Mouse (Mus musculus) kidney, postnatal 14 days (tissue): ENCODE results near the gene Bcl7c.
"Not testable (repeated sequence)": the region's sequence is repeated elsewhere in the genome, so short reads cannot be mapped to it uniquely, and the experiment has no call there.

Experiments
- DNase-seq: peaks from one replicate; pipeline ENCODE4 v3.0.0; 2022; ENCODE audit warnings: mixed read lengths

Bcl7c gene

GRCm38 (mm10) chr7:127714816-127715215 is 6.1 kb upstream of the Bcl7c start:
- no peak for DNase-seq

GRCm38 (mm10) chr7:127712461-127713385 is 4.0 kb upstream of the Bcl7c start, which contains the start of gene Ctf1:
TSS of gene Ctf1 (plus strand) at chr7:127712736.
- DNase-seq, result peak; percentile 88

GRCm38 (mm10) chr7:127711456-127711855 is 2.7 kb upstream of the Bcl7c start:
- DNase-seq, result no peak

- no peak for DNase-seq
Measured at GRCm38 (mm10) chr7:127711031-127711430, 2.3 kb upstream of the Bcl7c start.

- DNase-seq, result no peak
Measured at GRCm38 (mm10) chr7:127709261-127709979, 687 bp upstream of the Bcl7c start.

- no peak for DNase-seq
Measured at GRCm38 (mm10) chr7:127707957-127708206, 851 bp downstream of the Bcl7c start.

GRCm38 (mm10) chr7:127707045-127707956 is 1.4 kb downstream of the Bcl7c start:
- peak; percentile 24 for DNase-seq

- no peak for DNase-seq
Measured at GRCm38 (mm10) chr7:127705706-127706105, 3.0 kb downstream of the Bcl7c start.

- DNase-seq, result no peak
Measured at GRCm38 (mm10) chr7:127704598-127704997, 4.1 kb downstream of the Bcl7c start.

GRCm38 (mm10) chr7:127703561-127704178 is 5.1 kb downstream of the Bcl7c start:
- peak; percentile 51 for DNase-seq

- DNase-seq, result no peak
Measured at GRCm38 (mm10) chr7:127700712-127701331, 7.9 kb downstream of the Bcl7c start.

GRCm38 (mm10) chr7:127698986-127699385 is 9.7 kb downstream of the Bcl7c start:
- DNase-seq, result no peak

- not testable (repeated sequence) for DNase-seq
Measured at GRCm38 (mm10) chr7:127693730-127694129, 15.0 kb downstream of the Bcl7c start.

- no peak for DNase-seq
Measured at GRCm38 (mm10) chr7:127693290-127693689, 15.4 kb downstream of the Bcl7c start.

- peak; percentile 80 for DNase-seq
Measured at GRCm38 (mm10) chr7:127691221-127691989, 17.3 kb downstream of the Bcl7c start.

GRCm38 (mm10) chr7:127689626-127690280 is 19.0 kb downstream of the Bcl7c start:
- no peak for DNase-seq

- no peak for DNase-seq
Measured at GRCm38 (mm10) chr7:127688935-127689334, 19.8 kb downstream of the Bcl7c start.

GRCm38 (mm10) chr7:127686740-127687449 is 21.8 kb downstream of the Bcl7c start:
- DNase-seq, result no peak

- DNase-seq, result peak; percentile 34
Measured at GRCm38 (mm10) chr7:127685304-127686018, 23.3 kb downstream of the Bcl7c start.
